Mouse (Mus musculus) left cerebral cortex, postnatal 14 days (tissue): ENCODE data around the gene Galnt11. TPM values are rescaled to one million over a fixed set of nuclear protein-coding genes. Genes with fewer than 3 reads are reported as not detected.
"Not testable (repeated sequence)": the region's sequence is repeated elsewhere in the genome, so short reads cannot be mapped to it uniquely, and the experiment has no call there.

ENCODE experiments used
- DNase-seq, 2 experiments: peaks; one replicate each; pipeline ENCODE4 v3.0.0; 2021 to 2022; ENCODE audit warnings: low spot score in 2 of 2, mixed read lengths in 1 of 2
- intact Hi-C: fragments of 180-260 bp; cut with DNase I; formaldehyde crosslinking; loops from one replicate; pipeline ENCODE4 v1.15.1; 2025
- long read RNA-seq, 2 experiments: library from polyadenylated mRNA; stranded (forward); transcript quantifications; one replicate each; pipeline ENCODE4 v2.0.0; 2021
- total RNA-seq, 2 experiments: library from RNA; stranded (reverse); gene quantifications; 2 replicates each; pipeline ENCODE4 v1.2.3; 2021

Gene Galnt11
- 10 to 100 TPM; 49.4 to 52.3 TPM for total RNA-seq
- long read RNA-seq, experiment 1, transcript Galnt11-201 (12 exons, 2,552 nt) = major isoform, 103 of 119 reads
- long read RNA-seq, experiment 1, partial matches to known transcripts = 3 of 119 reads
- long read RNA-seq, experiment 1, other reads (novel, unspliced or antisense) = 12 of 119 reads
- long read RNA-seq, experiment 2, transcript Galnt11-201 (12 exons, 2,552 nt) = major isoform, 84 of 99 reads
- long read RNA-seq, experiment 2, partial matches to known transcripts = 3 of 99 reads
- long read RNA-seq, experiment 2, other reads (novel, unspliced or antisense) = 12 of 99 reads

DNA sequence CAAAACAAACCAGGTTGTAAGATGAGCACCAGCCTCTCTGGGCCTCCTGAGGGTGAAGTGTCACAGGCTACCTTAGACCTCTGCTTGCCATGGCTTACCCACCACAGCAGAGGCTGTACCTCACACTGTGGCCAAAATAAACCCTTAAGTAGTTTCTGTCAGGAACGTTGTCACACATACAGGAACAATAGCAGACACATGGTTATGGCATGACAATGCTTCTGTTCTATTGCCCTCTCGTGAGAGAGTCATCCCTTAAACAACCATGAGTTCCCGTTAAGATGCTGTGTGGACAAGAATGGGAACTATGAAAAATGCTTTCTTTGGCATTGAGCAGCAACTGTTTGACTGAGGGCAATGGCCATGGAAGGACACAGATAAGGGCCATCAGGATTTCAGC lies at the start of gene Galnt11:
TSS of gene Galnt11 (plus strand) at position 301 of the 400 bp plus-strand sequence.
- DNase-seq = no peak
- intact Hi-C loops = no loop called here

GRCm38 (mm10) chr5:25177937-25178336 lies 43.8 kb upstream of the Galnt11 start:
- intact Hi-C loops, DNase-seq: not testable (repeated sequence)

DNA sequence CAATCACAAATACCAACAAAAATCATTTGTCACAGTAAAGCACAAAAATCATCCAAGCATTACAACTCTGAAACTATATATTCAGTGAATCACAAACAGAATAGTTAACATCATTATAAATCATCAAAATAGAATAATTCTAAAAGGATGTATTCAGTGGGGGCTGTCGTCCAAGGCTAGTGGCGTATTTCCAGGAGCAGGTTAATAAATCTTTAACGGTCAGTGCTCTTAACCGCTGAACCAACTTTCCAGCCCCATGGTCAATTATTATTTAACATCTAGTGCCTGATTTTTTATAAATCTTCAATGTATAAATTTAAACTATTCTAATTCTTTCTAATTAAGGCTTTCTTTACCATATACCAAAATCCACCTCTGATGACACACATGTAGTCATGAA lies 43.2 kb upstream of the Galnt11 start:
- DNase-seq, intact Hi-C loops: not testable (repeated sequence)

GRCm38 (mm10) chr5:25179284-25179683 lies 42.4 kb upstream of the Galnt11 start:
- intact Hi-C loops = no loop called here
- no peak for DNase-seq

GRCm38 (mm10) chr5:25179936-25180488 lies 41.7 kb upstream of the Galnt11 start:
- intact Hi-C loops = no loop called here
- no peak for DNase-seq

- DNase-seq = no peak
- intact Hi-C loops = no loop called here
Observed at GRCm38 (mm10) chr5:25181004-25181531, 40.6 kb upstream of the Galnt11 start, which contains the start of gene Galntl5. Gene Galntl5 (plus strand): TSS chr5:25181460.

DNA sequence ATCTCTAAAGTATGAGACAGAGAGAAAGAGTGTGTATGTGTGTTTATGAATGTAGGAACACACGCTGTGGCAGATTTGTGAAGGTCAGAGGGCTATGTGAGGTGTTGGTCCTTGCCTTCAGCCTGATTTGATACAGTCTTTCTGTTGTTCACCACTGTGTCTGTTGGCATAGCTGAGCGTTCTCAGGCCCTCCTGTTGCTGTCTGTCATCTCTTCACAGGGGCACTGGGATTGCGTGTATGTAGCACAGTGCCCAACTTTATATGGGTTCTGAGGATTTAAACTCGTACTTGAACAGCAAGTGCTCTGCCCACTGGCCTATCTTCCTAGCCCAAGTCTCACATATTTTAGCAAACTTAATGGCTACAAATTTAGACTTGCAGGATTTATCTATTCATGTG lies 38.1 kb upstream of the Galnt11 start:
- intact Hi-C loops = no loop called here
- no peak for DNase-seq

DNA sequence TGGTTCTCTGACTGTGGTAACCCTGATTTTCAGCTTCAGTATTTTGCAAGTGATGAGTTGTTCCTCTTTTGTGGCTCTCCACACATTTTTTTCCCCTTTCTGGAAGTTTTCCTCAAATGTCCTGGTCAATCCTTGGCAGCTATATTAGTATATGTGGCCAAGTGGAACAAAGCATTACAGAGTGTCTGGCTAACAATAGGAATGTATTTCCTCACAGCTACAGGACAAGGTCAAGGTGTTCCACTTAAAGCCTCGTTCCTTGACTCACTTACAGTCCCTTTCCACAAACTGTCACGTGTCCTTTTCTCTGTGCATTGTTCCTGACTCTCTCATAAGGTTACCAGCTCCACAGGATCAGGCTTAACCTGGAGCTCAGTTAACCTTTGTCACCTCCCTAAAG lies 37.1 kb upstream of the Galnt11 start:
- intact Hi-C loops = no loop called here
- no peak for DNase-seq

GRCm38 (mm10) chr5:25187727-25188126 lies 34.0 kb upstream of the Galnt11 start:
- intact Hi-C loops = no loop called here
- no peak for DNase-seq

DNA sequence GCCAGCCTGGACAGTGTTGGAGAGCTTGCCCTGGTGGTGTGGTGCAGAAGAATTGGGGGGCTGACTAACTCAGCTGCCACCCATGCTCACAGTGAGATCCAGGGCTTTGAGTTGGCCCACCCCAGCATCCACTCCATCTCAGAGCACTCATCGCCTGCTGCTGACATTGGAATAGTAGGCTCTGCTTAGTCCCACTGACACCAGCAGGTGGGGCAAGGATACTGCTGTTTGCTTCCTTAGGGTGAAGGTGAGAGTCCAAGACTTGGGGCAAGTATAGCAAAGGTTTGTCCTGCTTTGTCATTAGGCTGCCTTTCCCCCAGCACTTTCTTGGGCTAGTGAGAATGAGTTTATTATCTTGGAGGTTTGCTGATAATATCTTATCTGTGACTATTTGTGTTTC lies 32.9 kb upstream of the Galnt11 start:
- DNase-seq = no peak
- intact Hi-C loops = no loop called here

DNA sequence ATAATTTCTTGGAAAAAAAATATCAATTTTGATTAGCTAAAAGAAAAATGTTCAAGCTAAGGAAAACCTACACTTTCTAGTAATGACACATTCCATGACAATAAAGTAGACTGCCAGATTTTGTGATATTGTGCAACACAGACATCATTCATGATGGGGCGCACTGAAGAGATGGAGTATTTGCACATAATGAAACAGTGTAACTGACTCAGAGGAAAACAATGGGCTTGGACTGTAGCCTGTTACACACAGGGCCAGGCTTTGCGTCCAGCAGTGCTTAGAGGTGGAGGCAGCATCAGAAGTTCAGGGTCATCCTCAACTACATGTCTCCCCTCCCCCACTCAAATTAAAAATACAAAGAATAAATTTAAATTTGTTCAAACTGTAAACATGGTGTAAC lies 31.2 kb upstream of the Galnt11 start:
- intact Hi-C loops = no loop called here
- DNase-seq = no peak

DNA sequence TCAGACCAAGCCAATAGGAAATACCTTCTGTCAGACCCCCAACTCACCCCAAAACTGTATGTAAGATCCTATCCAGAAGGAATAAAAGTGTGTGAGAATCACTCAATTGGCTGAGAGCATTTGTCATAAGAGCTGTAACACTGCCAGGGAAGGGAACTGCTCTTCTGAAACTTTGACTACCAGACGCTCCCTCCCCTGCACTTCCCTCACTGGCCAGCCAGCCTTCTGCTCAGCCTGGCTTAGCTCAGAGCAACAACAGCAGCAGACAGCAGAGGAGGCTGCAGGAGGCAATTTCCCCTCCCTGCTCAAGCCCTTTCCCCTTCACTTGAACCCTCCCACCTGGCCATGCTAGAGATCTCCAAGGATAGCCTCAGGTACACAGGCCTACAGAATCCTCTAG lies 9.8 kb upstream of the Galnt11 start:
- intact Hi-C loops = no loop called here

GRCm38 (mm10) chr5:25213216-25213615 lies 8.5 kb upstream of the Galnt11 start:
- DNase-seq, intact Hi-C loops: not testable (repeated sequence)

More for the DNA sequence above, 9.8 kb upstream of the Galnt11 start:
- peak in 1 of 2 experiments; percentile 18 for DNase-seq

DNA sequence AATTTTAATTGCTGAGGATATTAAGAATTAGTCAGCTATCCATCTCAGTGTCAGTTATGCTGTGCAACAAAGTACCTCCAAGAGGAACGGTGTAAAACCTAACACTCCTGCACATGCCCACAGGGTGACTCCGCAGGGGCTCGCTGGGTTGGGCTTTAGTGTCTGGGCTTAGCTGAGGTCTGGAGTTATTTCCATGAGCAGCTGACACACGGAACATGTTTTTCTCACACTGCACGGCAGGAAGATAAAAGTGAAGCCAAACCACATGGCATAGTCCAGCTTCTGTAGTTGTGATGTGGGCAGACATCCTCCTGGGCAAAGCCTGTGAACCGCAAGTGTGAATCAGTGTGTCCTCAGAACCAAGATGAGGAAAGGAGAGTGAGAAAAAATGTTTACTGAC lies 6.7 kb upstream of the Galnt11 start:
- intact Hi-C loops = no loop called here
- DNase-seq = no peak

GRCm38 (mm10) chr5:25222752-25223702 lies 1.3 kb downstream of the Galnt11 start, which contains the start of gene E130116L18Rik:
Gene E130116L18Rik (minus strand): TSS chr5:25223153.
- DNase-seq = peak; percentile 89 to 92
- intact Hi-C loops = no loop called here

DNA sequence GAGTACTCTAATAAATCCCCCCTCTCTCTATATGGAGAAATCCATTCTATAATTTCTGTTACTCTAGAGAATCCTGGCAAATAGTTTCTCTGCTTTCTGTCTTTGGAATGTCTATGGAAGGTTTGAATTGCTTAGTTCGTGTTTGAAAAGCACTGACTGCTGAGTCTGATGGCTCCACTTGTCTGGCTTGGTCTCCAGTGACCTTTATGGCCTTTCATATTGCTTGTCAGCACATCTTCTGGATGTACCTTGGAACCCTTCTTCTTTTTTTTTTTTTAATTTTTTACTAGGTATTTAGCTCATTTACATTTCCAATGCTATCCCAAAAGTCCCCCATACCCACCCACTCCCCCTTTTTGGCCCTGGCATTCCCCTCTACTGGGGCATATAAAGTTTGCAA lies 2.7 kb downstream of the Galnt11 start:
- intact Hi-C loops, DNase-seq: not testable (repeated sequence)

GRCm38 (mm10) chr5:25243101-25243500 lies 21.4 kb downstream of the Galnt11 start:
- no peak for DNase-seq
- intact Hi-C loops = no loop called here

- DNase-seq = no peak
- intact Hi-C loops = no loop called here
Observed at GRCm38 (mm10) chr5:25245806-25246472, 24.2 kb downstream of the Galnt11 start.

DNA sequence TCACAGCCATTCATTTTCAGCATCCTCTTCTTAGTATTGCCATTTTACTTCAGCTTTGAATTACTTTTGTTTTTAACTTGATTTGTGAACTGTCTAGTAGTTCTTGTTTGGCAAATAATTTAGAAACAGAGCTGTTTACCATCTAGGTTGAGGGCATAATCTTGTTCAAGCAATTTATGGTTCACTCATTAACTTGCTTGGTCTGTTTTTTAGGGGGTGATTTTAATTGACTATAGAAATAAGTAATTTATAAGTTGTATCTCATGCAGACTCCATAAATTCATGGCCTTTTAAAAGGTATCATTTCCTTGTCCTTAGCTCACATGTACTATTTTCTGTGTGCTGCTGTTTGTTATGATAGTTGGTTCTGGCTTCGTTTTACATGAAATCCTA lies 24.8 kb downstream of the Galnt11 start:
- intact Hi-C loops = no loop called here
- DNase-seq = no peak
